ENCODE assay signal across 29 mouse cellular contexts in the genomic region with DNA sequence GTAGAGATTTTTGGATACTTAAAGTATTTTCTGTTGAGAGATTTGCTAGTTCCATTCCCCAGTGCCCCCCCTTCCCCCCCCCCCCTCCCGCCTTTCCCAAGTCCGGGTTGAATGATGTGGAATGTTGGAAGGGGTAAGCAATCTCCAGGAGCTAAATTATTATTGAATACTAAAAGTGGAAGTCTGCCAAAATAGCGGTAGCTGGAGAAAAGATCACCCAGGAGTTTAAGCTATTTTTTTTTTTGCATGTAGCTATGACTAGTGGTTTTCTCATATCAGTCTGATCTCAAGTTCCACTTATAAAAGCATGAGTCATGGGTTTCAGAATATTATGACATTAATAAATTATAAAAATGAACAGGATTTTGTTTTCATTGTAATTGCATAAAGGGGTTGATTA.
DNase-seq lines count a peak whose midpoint lies in the region; ATAC-seq and TF ChIP-seq lines count a peak whose summit lies in the region.
"Had no signal": no experiment of that assay in that cellular context is flagged by ENCODE, and none has a peak within 500 bp of the region (broad histone marks: within the 10 kb centered on the region; RNA-seq: fewer than 3 reads in every experiment).

No protein-coding gene starts in this region.

- H3K9me3 ChIP-seq in forebrain, embryonic 14.5 days (replicated peaks; ENCODE audit: control insufficient read depth, low read length): no peaks in the 10 kb centered on the region
- no peaks in the 10 kb centered on the region for H3K9me3 ChIP-seq in forebrain, embryonic 12.5 days
- 0 out of 2 replicates have a peak, but pooled peaks cover 4% of the 10 kb centered on the region for H3K9me3 ChIP-seq in liver, embryonic 12.5 days (replicated peaks)
- H3K9me3 ChIP-seq: forebrain, embryonic 13.5 days; midbrain, embryonic 10.5 days; neural tube, embryonic 12.5 days had no signal

- H3K27me3 ChIP-seq in forebrain, embryonic 14.5 days (replicated peaks; ENCODE audit: control insufficient read depth, insufficient read depth, low read length): no peaks in the 10 kb centered on the region
- no peaks in the 10 kb centered on the region for H3K27me3 ChIP-seq in forebrain, embryonic 12.5 days
- H3K27me3 ChIP-seq in liver, adult 2 months (ENCODE audit: control insufficient read depth, insufficient read depth, low read length): no peaks in the 10 kb centered on the region
- no peaks in the 10 kb centered on the region for H3K27me3 ChIP-seq in liver, embryonic 12.5 days (replicated peaks)
- no peaks in the 10 kb centered on the region for H3K27me3 ChIP-seq in C2C12 (ENCODE audit: control insufficient read depth, insufficient read depth, insufficient read length)
- H3K27me3 ChIP-seq: forebrain, embryonic 13.5 days; neural tube, embryonic 12.5 days had no signal

- H3K79me2 ChIP-seq in liver, adult 2 months (ENCODE audit: control insufficient read depth, insufficient read depth, low read length): no peaks in the 10 kb centered on the region
- no peaks in the 10 kb centered on the region for H3K79me2 ChIP-seq in C2C12 (ENCODE audit: control insufficient read depth, insufficient read depth)

- no peak overlapping the region for H3K9ac ChIP-seq in forebrain, embryonic 14.5 days (ENCODE audit: low read length)
- no peak overlapping the region for H3K9ac ChIP-seq in forebrain, embryonic 12.5 days
- no peak overlapping the region for H3K9ac ChIP-seq in liver, adult 2 months (ENCODE audit: low read depth, low read length)
- no peak overlapping the region for H3K9ac ChIP-seq in liver, embryonic 12.5 days
- H3K9ac ChIP-seq: forebrain, embryonic 13.5 days; hindbrain, embryonic 14.5 days; liver, postnatal 0 days; neural tube, embryonic 12.5 days had no signal

- H3ac ChIP-seq in C2C12 (ENCODE audit: control insufficient read depth, insufficient read length, low read depth): no peak overlapping the region

- H3K79me3 ChIP-seq in C2C12 (ENCODE audit: low read depth): no peaks in the 10 kb centered on the region

- H3K4me2 ChIP-seq in forebrain, embryonic 14.5 days (ENCODE audit: low read length): no peak overlapping the region
- H3K4me2 ChIP-seq in forebrain, embryonic 12.5 days: no peak overlapping the region
- H3K4me2 ChIP-seq in liver, embryonic 12.5 days: no peak overlapping the region
- H3K4me2 ChIP-seq: forebrain, embryonic 13.5 days; heart, embryonic 11.5 days; hindbrain, embryonic 14.5 days; liver, embryonic 11.5 days; neural tube, embryonic 12.5 days had no signal

- DNase-seq in forebrain, embryonic 14.5 days (ENCODE audit: low spot score): peak; percentile 41
- peak; percentile 2 for DNase-seq in liver, adult 2 months (ENCODE audit: extremely low read depth, low read depth, low spot score)
- DNase-seq in fibroblast of lung, adult 2 months (ENCODE audit: low read depth): peak; percentile 25
- no peak for DNase-seq in urinary bladder, postnatal 10 days (ENCODE audit: low spot score)
- DNase-seq: adrenal gland, postnatal 36 days; cerebellum, adult 2 months; gastrocnemius, postnatal 36 days; heart, adult 18-20 months; heart, postnatal 4 days; kidney, adult 11 months; kidney, postnatal 10 days; layer of hippocampus, adult 9-11 months; liver, postnatal 0 days; lung, postnatal 14 days; right cerebral cortex, adult 18-20 months; thymus, adult 18-20 months; thymus, postnatal 25 days had no signal

- no peak overlapping the region for H3K4me3 ChIP-seq in forebrain, embryonic 14.5 days (ENCODE audit: low read depth, low read length)
- H3K4me3 ChIP-seq in forebrain, embryonic 12.5 days (replicated peaks): no peak overlapping the region
- H3K4me3 ChIP-seq in liver, adult 2 months (ENCODE audit: insufficient read depth, low read depth, low read length): no peak overlapping the region
- H3K4me3 ChIP-seq in liver, embryonic 12.5 days: no peak overlapping the region
- H3K4me3 ChIP-seq in C2C12 (ENCODE audit: insufficient read depth, poor library complexity, severe bottlenecking): no peak overlapping the region
- H3K4me3 ChIP-seq: forebrain, embryonic 13.5 days; midbrain, embryonic 10.5 days; neural tube, embryonic 12.5 days had no signal

- H3K4me1 ChIP-seq in forebrain, embryonic 14.5 days (ENCODE audit: control insufficient read depth, insufficient read depth, low read length): peaks cover 5% of the 10 kb centered on the region; the same call in 1 of the 2 replicates
- H3K4me1 ChIP-seq in forebrain, embryonic 12.5 days: no peaks in the 10 kb centered on the region
- H3K4me1 ChIP-seq in liver, adult 2 months (ENCODE audit: control insufficient read depth, insufficient read depth, low read length): no peaks in the 10 kb centered on the region
- H3K4me1 ChIP-seq in liver, embryonic 12.5 days: no peaks in the 10 kb centered on the region
- H3K4me1 ChIP-seq: midbrain, embryonic 10.5 days; neural tube, embryonic 12.5 days had no signal

- TF ChIP-seq CTCF in liver, adult 2 months (IDR thresholded peaks at IDR 0.05; ENCODE audit: low read depth, low read length): no peak
- no peak for TF ChIP-seq CTCF in C2C12 (IDR thresholded peaks at IDR 0.05; ENCODE audit: control insufficient read depth, insufficient read depth, insufficient read length)

- no peak overlapping the region for H3K27ac ChIP-seq in forebrain, embryonic 14.5 days (ENCODE audit: low read depth, low read length)
- no peak overlapping the region for H3K27ac ChIP-seq in forebrain, embryonic 12.5 days
- H3K27ac ChIP-seq in liver, adult 2 months (replicated peaks; ENCODE audit: insufficient read depth, low read depth, low read length): no peak overlapping the region
- no peak overlapping the region for H3K27ac ChIP-seq in liver, embryonic 12.5 days
- H3K27ac ChIP-seq: hindbrain, embryonic 14.5 days; midbrain, embryonic 10.5 days; neural tube, embryonic 12.5 days; stomach, postnatal 0 days had no signal

- no peak for ATAC-seq in forebrain, embryonic 14.5 days
- no peak for ATAC-seq in forebrain, embryonic 12.5 days (ENCODE audit: low FRiP score)
- no peak for ATAC-seq in liver, embryonic 12.5 days
- ATAC-seq in CD4-positive, CD25-positive, alpha-beta regulatory T cell, adult 4 months: no peak
- ATAC-seq: liver, postnatal 0 days; midbrain, embryonic 16.5 days had no signal

- TF ChIP-seq POLR2A in liver, adult 2 months (IDR thresholded peaks at IDR 0.05; ENCODE audit: extremely low read depth, insufficient read depth, low read length): no peak

- no peaks in the 10 kb centered on the region for H3K36me3 ChIP-seq in forebrain, embryonic 14.5 days (ENCODE audit: control insufficient read depth, insufficient read depth, low read length)
- no peaks in the 10 kb centered on the region for H3K36me3 ChIP-seq in forebrain, embryonic 12.5 days (replicated peaks)
- no peaks in the 10 kb centered on the region for H3K36me3 ChIP-seq in liver, adult 2 months (ENCODE audit: control insufficient read depth, insufficient read depth, low read length)
- H3K36me3 ChIP-seq in liver, embryonic 12.5 days: no peaks in the 10 kb centered on the region
- no peaks in the 10 kb centered on the region for H3K36me3 ChIP-seq in C2C12 (ENCODE audit: control insufficient read depth, insufficient read depth)
- H3K36me3 ChIP-seq: midbrain, embryonic 10.5 days; neural tube, embryonic 12.5 days had no signal

- WGBS in forebrain, embryonic 14.5 days: 43% methylated on average over 3 of the region's 3 CpGs
- 89% methylated on average over 3 of the region's 3 CpGs for WGBS in forebrain, embryonic 12.5 days
- WGBS in liver, adult 2 months: 76% methylated on average over 3 of the region's 3 CpGs
- WGBS in liver, embryonic 12.5 days (ENCODE audit: insufficient replicate concordance): 61% methylated on average over 3 of the region's 3 CpGs

TF ChIP-seq in C2C12, 6 proteins besides CTCF, POLR2A, EP300 and RAD21:
- TF ChIP-seq MAX (IDR thresholded peaks at IDR 0.05) (no peak), FOSL1 (IDR thresholded peaks at IDR 0.05; ENCODE audit: insufficient read depth, low read length, poor library complexity, severe bottlenecking) (peak; percentile 18), MYOD1 (IDR thresholded peaks at IDR 0.05; ENCODE audit: control insufficient read depth, insufficient read length, low read depth) (no peak)
